Mouse (Mus musculus): ENCODE data around the gene Krt26.

GRCm38 (mm10) chr11:99329655-99330054 is 8.1 kb downstream of the Krt26 start:
- TF ChIP-seq CTCF (IDR thresholded peaks at IDR 0.05; ENCODE audit: extremely low read depth, insufficient read depth, insufficient read length, insufficient replicate concordance), result no peak
- no peak for TF ChIP-seq POLR2A (IDR thresholded peaks at IDR 0.05; ENCODE audit: low read depth, low read length)

All from spleen, adult 2 months (tissue).